Mouse (Mus musculus) urinary bladder, postnatal 36 days (tissue): ENCODE data around the gene Mtmr14.

Experiments
- DNase-seq, 2 experiments: peaks; one replicate each; pipeline ENCODE4 v3.0.0; 2022; ENCODE audit warnings: low spot score in 2 of 2, mixed read lengths in 1 of 2

The Mtmr14 gene

DNA sequence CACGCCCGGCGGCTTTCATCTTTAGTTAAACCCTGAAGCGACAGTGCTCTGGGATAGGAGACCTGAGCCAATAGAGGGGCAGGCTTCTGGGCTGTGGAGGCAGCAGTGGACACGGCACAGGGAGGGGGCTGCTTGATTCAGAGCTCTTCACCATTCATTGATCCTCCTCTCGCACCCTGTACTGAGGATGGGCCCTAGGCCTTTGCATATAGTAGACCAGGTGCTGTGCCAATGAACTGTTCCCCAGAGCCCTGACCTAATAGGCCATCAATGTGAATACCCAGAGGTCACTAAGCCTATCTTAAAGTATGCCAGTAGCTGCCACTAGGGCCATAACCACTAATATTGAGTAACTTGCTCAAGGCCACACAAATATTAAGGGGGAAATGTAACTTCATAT, 44.0 kb downstream of the Mtmr14 start:
- no peak for DNase-seq

DNA sequence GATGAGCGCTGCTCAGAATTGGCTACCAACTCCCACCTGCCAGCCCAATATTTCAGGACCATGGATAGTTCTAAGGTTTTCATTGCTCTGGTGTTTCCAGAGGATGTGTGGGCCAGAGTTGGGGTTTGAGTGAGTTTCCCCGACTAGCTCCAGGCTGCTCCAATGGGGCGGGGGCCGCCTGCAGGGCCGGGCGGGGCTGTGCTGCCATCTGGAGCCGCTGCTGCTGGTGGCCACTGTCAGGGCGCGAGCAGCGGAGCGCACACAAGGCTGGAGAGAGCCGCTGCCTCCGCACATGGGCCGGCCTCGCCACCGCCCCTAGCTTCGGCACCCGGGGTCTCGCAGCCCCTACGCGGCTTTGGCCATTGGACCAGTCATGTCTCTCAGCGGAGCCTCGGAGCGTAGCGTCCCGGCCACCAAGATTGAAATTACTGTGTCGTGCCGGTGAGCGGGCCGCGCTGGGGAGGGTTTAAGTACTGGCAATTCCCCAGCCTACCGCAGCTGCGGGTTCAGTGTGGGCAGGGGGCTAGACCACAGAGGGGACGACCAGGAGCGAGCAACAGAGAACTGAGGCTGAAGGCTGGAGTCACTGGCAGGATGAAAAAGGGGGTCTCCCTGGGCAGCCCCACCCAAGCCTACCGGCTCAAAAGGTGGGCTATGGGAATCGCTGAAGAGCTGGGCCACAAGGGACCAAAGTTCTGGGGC, 44.6 kb downstream of the Mtmr14 start, which contains the start of gene Cpne9:
TSS of gene Cpne9 (plus strand) at position 207 of the 702 bp plus-strand sequence.
- DNase-seq, result no peak

DNA sequence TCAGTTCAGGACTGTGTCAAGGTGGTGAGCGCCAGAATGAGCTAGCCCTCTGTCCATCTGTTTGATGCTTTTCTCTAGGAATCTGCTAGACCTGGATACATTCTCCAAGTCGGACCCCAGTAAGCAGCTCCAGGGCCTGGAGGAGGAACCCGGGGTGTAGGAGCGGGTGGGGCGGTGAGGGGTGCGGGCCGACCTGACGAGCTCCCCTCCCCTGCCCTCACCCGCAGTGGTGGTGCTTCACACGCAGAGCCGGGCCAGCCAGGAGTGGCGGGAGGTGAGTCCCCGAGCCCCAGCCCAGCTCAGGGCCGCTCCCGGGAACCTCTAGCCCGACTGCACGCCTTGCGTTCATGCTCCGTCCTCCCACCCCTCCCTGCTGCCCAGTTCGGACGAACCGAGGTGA, 45.3 kb downstream of the Mtmr14 start:
- DNase-seq, result no peak

DNA sequence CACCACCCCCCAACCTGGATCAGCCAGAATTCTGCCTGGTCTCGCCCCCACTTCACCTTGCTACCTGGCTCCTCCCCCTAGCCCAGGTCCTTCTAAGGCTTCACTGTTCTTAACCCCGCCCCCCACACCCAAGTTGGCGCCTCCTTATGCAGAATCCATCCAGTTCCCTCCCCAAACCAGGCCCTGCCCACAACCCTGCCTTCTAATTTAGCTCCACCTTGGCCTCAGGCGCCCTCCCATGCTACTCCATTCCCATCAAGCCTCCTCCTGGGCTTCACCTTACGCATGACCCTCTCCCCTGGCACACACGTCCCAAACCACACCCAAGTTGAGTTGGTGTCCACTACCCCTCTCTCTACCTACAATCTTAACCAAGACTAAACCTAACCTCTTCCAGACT, 45.9 kb downstream of the Mtmr14 start:
- no peak for DNase-seq

DNA sequence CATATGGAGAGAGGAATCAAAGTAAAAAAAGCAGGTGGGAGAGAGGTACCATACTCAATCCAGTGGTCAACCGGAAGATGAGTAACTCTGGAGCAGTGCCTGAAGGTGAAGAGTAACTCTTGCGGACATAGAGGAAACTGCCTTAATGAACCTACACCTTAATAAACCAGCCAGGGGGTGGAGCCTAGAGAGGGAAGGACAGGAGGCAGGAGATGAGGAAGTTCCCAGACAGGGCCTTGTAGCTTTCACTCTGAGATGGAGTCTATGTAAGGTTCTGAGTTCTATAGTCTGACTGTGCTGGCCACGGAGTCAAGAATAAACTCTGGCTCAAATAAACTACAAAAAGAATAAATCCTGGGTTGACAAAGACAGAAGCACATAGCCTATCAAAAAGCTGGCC, 47.3 kb downstream of the Mtmr14 start:
- no peak for DNase-seq

DNA sequence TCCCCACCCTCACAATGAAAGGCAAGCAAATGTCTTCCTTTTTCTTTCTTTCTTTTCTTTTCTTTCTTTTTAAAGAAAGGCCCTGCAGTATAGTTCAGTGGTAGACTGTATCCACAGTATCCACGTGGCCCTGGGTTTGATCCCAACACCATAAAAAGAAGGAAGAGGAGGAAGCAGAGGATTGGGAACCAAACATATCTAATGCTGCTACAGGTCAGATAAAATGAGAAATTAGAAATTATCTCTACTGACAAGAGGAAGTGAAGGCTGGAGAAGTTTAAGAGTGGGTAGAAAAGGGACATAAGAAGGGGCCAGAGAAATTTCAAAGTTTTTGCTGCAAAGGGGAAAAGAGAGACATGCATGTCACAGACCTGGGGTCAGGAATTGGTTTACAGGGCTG, 48.7 kb downstream of the Mtmr14 start:
- DNase-seq, result no peak

DNA sequence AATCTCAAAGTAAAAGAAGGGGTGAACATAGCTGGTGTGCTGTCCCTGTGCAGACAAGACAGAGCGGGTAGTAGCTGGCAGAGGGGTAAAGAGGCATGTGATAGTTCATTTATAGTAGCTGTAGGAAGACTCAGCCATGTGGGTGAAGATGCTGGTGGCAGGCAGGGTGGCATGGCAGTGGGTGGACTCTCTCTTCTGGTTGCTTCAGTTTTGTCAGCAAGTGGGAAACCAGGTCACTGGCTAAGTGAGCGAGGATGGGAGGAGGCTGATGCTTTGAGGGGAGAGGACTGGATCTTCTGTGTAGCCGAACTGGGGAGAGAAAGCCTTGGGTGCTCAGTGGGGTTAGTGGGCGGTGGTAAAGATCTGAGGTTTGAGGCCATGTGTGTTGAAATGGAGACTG, 49.6 kb downstream of the Mtmr14 start:
- no peak for DNase-seq

DNA sequence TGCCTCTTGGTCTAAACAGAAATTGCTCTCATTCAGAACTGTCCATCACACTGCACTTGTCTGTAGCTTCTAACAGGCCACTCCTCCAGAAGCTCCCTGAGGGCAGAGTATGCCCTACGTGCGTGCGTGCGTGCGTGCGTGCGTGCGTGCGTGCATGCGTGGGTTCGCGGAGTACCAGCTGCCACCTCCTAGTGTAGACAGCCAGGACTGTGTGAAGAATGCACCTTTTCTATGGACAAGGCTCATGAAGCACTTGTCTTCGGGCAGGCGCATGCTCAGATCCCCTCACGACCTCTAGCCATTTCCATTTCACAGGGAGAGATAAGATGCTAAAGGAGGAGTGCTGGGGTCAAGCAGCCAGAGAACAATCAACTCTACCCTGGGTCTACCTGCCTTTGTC, 51.7 kb downstream of the Mtmr14 start:
- no peak for DNase-seq

DNA sequence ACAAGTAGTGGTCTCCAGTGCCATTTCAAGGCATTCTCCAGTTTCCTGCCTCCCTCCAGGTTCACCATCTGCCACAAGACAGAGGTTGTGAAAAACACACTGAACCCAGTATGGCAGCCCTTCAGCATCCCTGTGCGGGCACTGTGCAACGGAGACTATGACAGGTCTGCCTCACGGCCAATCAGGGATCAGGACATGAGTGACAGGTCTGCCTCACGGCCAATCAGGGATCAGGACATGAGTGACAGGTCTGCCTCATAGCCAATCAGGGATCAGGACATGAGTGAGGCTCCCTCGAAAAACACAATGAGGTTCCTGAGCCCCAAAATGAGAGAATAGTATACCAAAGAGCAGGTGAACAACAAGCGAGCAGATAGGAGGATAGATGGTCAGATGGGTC, 52.7 kb downstream of the Mtmr14 start:
- no peak for DNase-seq

DNA sequence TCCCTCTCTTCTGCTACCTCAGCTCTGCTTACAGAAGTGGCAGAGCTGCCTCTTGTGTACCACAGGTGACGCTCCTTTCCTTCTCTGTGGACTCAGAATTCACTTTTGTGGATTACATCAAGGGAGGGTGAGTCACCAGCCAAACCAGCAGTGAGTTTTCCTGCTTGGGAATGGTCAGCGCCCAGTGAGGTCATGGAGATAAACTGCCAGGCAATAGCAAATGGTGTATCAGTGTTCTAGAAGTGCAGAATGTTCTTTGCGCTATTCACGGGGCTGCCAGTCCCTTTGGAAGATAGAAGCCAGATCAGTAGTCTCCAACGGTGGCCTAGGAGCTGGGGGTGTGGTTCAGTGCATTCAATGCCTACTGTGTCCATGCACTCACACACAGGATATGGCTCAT, 55.3 kb downstream of the Mtmr14 start:
- no peak for DNase-seq

DNA sequence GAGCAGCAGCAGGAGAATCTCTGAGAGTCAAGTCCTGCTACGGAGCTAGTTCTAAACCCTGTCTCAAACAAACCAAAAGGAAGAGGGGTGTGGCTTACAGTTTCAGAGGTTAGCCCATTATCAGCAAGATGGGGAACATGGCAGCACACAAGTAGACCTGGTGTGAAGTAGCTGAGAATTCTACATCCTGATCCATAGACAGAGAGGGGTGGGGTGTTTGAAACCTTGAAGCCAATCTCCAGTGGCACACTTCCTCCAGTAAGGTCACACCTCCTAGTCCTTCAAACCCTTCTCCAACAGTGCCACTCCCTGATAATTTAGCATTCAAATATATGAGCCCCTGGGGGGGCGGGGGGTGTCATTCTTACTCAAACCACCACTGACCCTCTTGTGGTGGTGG, 58.4 kb downstream of the Mtmr14 start:
- DNase-seq, result no peak

DNA sequence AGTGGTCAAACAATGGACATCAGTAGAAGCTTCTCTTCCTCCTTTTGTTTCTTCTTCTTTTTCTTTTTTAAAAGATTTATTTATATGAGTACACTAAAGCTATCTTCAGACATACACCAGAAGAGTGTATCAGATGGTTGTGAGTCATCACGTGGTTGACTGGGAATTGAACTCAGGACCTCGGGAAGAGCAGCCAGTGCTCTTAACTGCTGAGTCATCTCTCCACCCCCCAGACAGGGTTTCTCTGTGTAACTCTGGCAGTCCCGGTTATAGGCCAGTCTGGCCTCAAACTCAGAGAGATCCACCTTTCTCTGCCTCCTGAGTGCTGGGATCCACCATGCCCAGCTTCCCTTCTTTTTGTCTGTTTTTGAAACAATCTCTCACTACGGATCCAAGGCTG, 59.0 kb downstream of the Mtmr14 start:
- no peak for DNase-seq

DNA sequence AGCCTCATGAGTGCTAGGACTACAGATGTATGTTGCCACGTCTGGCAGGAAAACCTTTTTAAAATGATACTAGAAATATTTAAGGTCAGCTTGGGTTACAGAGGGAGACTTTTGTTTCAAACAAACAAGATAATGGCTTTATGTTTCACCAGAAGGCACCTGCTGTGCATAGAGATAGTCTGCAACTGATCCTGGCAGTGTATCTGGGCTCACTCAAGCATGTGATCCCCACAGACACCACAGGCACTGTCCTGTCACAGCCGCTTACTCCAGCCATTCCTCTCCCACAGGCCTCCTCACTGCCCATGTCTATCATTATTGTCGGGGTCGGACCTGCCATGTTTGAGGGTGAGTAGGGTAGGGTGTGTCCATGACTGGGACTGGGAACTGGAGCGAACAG, 63.7 kb downstream of the Mtmr14 start:
- no peak for DNase-seq

DNA sequence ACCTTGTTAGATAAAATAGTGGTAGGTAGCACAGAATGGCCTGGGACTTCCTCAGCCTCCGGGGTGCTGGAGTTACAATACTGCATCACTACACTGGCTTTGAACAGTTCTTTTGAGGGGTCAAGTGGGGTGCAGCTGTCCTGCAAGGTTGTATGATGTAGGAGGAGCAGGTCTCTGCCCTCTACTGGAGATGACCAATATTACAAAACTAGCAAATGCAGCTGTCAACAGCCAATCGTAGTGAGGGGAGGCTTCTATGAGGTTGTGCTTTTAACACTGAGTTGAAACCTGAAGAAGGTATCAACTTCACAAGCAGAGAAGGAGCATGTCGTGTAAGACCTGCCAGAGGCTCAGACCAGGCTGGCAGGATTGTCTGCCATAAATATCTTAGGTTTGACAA, 64.6 kb downstream of the Mtmr14 start:
- no peak for DNase-seq

DNA sequence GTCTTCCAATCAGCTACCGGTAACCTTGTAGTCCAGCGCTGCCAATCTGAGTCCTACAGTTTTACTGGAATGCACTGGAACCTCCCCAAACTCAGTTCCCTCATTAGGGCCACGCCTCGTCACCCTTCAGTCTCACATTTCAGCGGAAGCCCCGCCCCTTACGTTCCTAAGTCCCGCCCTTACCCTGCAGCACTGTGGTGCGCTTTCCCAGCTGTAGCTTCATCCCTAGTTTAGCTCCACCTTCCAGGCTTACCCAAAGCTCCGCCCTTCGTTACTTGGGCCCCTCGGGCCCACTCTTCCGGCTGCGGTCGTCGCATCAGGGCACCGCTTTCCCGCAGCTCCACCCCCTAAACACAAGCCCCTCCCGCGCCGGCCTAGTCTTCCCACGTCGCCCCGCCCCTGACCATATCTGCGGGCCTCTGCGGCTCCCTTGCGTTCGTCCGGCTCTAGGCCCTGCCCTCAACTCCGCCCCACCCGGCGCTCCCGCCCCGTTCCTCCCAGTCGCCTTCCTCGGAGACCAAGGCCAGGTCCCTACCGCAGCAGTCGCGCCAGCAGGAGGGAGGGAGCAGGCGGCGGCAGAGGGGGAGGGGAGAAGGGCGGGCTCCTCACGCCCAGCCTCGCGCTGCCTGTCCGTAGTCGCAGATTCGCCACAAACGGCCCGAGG, 68.8 kb downstream of the Mtmr14 start:
- DNase-seq, result peak; percentile 99 to 100

DNA sequence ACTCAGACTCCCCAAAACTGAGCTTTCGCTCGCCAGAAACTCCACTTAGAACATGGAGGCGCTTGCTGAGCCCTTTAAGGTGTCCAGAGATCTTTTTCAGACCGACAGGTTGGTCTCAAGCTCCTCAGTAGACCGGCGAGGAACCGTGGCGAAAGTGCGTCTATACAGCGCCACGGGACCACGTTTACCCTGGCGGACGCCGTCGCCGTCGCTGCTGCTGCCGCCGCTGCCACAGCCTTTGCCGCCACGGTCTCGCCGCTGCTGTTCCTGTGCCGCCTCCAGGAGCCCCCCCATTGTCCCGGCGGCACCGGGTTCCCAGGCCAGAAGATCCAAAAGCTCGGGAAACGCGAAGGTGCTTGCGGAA, 69.3 kb downstream of the Mtmr14 start, which contains the start of gene Brpf1:
TSS of gene Brpf1 (plus strand) at position 152 of the 364 bp plus-strand sequence.
- no peak for DNase-seq

DNA sequence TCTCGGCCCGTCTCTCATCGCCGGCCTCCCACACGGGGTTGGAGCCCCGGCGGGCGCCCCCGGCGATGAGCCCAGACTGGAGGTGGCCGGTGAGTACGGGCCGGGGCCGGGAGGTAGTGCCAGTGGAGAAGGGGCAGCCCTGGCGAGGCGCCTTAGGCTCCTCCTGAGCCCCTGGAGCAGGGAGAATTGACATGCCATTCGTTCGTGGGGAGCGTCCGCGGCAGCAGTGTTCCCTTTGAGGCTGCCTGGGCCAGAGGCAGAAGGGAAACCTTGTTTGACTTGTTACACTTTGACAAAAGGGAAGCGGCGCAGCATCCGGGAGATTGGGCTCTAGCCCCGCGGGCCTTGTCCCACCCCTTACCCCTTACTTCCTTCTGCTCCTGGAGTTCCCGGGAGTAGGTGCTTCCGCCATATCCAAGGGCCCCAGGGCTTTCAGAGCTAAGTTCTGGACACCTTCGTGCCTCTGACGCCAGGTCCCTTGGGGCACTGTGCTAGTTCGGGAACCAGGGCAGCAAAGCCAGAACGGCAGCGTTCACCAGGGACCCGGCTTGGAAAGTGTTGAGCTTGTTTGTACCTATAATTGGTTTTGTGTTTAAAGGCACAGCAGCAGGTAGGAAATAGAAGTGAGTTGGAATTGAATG, 70.0 kb downstream of the Mtmr14 start:
- DNase-seq, result peak; percentile 30 to 57

DNA sequence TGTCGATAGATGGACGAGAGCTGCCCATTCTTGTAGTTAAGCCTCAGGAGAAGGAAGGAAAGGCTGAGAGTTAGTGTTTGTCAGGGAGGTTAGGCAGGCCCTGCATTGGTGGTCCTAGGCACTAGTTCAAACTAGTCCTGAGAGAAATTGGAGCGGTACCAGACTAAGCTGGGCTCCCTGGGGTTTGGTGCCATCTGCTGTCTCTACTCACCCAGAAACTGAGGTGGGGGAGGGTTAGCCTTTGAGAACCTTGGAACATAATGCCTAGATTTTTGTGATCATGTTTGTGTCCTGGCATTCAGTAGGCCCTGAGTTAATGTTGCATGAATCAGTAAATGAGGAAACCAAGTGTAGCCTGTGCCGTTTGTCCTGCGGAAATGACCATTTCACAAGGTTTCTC, 70.5 kb downstream of the Mtmr14 start:
- DNase-seq, result peak in 1 of 2 experiments; percentile 15

DNA sequence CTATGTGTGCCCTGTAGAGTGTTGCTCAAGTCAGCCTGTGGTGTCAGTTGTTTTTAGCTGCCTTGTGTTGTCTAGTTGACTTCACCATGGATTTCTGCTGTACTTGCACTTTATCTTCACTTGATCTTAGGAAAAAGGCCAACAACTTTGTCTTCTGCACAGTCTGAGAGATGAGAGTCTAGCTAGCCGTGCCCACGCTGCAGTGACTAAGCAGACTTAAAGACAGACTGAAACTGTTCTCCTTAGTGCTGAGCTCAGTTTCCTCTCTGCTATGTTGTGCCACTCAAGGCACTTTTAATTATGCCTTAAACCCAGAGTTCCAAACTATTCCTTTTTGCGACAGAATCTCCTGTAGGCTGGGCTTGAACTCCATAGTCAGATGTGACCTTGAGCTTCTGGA, 78.3 kb downstream of the Mtmr14 start:
- no peak for DNase-seq

DNA sequence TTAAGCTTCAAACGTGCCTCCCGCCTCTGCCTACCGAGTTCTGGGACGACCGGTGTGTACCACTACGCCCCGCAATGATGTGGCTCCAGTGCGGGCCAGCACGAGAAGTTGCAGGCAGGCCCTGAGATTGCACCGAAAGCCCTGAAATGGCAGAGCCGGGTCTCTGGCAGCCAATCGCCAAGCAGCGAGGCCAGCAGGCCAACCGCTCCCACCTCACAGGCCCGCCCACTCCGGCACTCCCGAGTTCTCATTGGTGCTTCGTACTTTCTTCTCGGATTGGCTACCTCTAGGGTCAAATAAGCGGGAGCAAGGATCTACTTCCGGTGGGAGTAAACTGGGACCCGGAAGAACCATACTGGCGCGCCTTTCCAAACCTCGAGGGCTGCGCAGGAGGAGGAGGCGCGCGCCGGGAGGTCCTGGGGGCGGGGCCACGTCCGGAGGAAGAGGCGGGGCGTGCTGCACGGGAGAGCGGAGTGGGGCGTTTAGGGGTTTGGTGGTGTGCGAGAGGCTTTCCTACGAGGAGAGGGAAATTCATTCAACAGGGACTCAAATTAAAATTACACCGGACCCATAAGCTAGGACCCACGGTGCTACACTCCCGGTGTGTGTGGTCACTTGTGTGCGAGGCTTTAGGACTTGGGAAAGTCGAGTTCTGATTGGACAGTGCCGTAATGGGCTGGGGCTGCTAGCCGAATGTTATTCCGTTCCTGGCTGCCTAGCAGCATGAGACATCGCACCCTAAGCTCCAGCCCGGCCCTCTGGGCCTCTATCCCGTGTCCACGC, 89.1 kb downstream of the Mtmr14 start, which contains the start of gene Ogg1:
TSS of gene Ogg1 (plus strand) at position 440 of the 783 bp plus-strand sequence.
- DNase-seq, result peak; percentile 93 to 98

DNA sequence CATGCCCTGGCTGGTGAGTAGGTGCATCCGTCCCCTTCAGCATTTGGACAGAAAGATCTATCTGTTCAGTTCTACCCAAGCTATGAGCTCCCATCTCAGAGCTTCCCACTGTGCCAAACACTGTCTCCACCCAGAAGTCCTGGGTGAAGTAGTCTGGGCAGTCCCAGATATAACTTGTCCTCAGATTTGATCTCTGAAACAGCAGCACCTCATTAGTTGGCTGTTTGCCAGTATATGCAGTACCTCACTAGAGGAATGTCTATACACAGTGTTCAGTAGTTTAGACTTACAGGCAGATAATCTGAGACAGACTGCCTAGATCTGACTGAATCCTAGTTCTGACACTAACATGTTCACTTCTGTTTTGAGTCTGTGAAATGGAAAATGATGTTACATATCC, 91.8 kb downstream of the Mtmr14 start:
- no peak for DNase-seq

DNA sequence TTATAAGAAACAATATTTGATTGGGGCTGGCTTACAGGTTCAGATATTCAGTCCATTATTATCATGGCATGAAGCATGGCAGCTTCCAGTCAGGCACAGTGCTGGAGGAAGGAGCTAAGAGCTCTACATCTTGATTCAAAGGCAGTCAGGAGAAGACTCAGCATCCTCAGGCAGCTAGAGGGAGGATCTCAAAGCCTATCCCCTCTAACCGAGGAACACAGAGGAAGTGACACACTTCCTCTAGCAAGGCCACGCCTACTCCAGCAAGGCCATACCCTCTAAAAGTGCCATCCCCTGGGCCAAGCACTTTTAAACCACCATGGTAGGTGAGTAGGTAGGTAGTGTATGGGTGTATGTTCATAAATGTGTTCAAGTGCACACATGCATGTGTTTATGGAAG, 92.9 kb downstream of the Mtmr14 start:
- no peak for DNase-seq
